Mouse (Mus musculus) E14TG2a.4 (cell line): ENCODE data around the gene Olfr995.

Experiments used
- CTCF ChIP-seq: conservative IDR thresholded peaks from 2 replicates; pipeline ENCODE4 v1.5.1; 2014; ENCODE audit warnings: low read length
- NANOG ChIP-seq: IDR thresholded peaks from 2 replicates; pipeline ENCODE4 v1.6.1; 2014; ENCODE audit warnings: borderline replicate concordance, low read length, mixed read lengths
- POU5F1 ChIP-seq: IDR thresholded peaks from 2 replicates; pipeline ENCODE4 v1.6.1; 2014; ENCODE audit warnings: low read length, borderline replicate concordance

- TF ChIP-seq CTCF: no peak
- no peak for TF ChIP-seq POU5F1
- TF ChIP-seq NANOG: no peak
Measured at GRCm38 (mm10) chr2:85490396-85490795, 47.0 kb upstream of the Olfr995 start.
